Mouse (Mus musculus) heart, embryonic 11.5 days (tissue): ENCODE measurements around the gene Pkd1l1. TPM values are rescaled to one million over a fixed set of nuclear protein-coding genes. Genes with fewer than 3 reads are reported as not detected.

Source experiments
- ATAC-seq: fragments of 200-750 bp; cut with Nextera tagmentation; replicated peaks from 2 replicates; pipeline ENCODE4 v1.8.0; 2017; ENCODE audit warnings: moderate library complexity; ENCODE audit not compliant: insufficient number of reproducible peaks, low FRiP score, low TSS enrichment
- H3K27ac ChIP-seq: fragments of 300-500 bp; sonication (generic); 2 replicates; pipeline ENCODE4 v1.5.1; 2014; ENCODE audit warnings: mild to moderate bottlenecking, low read depth, low read length
- H3K27me3 ChIP-seq: fragments of 300-500 bp; sonication (generic); 2 replicates; pipeline ENCODE4 v1.6.1; 2014; ENCODE audit warnings: mild to moderate bottlenecking, low read length, mixed read lengths; ENCODE audit not compliant: control insufficient read depth, insufficient read depth
- H3K36me3 ChIP-seq: fragments of 300-500 bp; sonication (generic); 2 replicates; pipeline ENCODE4 v1.6.1; 2014; ENCODE audit warnings: mild to moderate bottlenecking, low read length, moderate library complexity, mixed read lengths; ENCODE audit not compliant: control insufficient read depth, insufficient read depth
- H3K4me1 ChIP-seq: fragments of 300-500 bp; sonication (generic); 2 replicates; pipeline ENCODE4 v1.6.1; 2014; ENCODE audit warnings: low read length; ENCODE audit not compliant: control insufficient read depth, insufficient read depth
- H3K4me2 ChIP-seq: fragments of 300-500 bp; sonication (generic); 2 replicates; pipeline ENCODE4 v1.6.1; 2014; ENCODE audit warnings: mild to moderate bottlenecking, moderate library complexity
- H3K4me3 ChIP-seq: fragments of 300-500 bp; sonication (generic); 2 replicates; pipeline ENCODE4 v1.5.1; 2014; ENCODE audit warnings: low read depth, low read length
- H3K9ac ChIP-seq: fragments of 300-500 bp; sonication (generic); 2 replicates; pipeline ENCODE4 v1.6.1; 2014; ENCODE audit warnings: mild to moderate bottlenecking, low read depth, low read length, moderate library complexity
- H3K9me3 ChIP-seq: fragments of 300-500 bp; sonication (generic); replicated peaks from 2 replicates; pipeline ENCODE4 v1.6.1; 2016; ENCODE audit warnings: low read length; ENCODE audit not compliant: control insufficient read depth
- WGBS: fragments of 180-500 bp; shearing (Covaris S2); extraction: QIAGEN DNeasy Blood & Tissue Kit; methylation state at CpG from one replicate; pipeline ENCODE4 v1.1.7; 2014; ENCODE audit not compliant: insufficient replicate concordance; 5-methylcytosine and 5-hydroxymethylcytosine counted together
- polyA plus RNA-seq: library from polyadenylated mRNA; unstranded; fragments of >200 nt; fragmentation: Nextera tagmentation; extraction: Ambion mirVana; gene quantifications from 2 replicates; pipeline ENCODE4 v1.2.1, GENCODE M21; 2014

Pkd1l1 gene
- polyA plus RNA-seq, 1 experiment from 2014 or later, result not detected

DNA sequence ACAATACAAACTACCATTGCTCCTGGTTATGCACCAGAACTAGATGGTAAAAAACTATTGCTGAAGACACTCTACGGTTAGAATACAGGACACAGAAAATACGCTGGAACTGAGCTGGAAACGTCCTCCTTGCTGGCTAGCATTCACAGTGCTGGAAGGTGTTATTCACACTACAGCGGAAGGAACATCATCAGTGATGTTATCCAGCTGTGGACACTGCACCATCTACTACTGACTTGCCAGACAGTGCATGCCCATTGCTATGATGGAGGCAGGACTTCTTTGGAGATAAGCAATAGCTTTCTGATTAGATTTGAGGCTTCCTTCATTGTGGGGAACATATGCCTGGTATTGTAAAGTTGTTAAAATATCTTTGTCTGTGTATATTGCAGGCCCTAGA lies 90.3 kb downstream of the Pkd1l1 start:
- H3K27ac ChIP-seq, result no peak overlapping the region
- 71% methylated on average over 4 of the region's 4 CpGs for WGBS
- no peaks in the 10 kb centered on the region for H3K4me1 ChIP-seq
- no peak overlapping the region for H3K9ac ChIP-seq
- no peak overlapping the region for H3K4me3 ChIP-seq
- H3K27me3 ChIP-seq, result no peaks in the 10 kb centered on the region
- no peaks in the 10 kb centered on the region for H3K36me3 ChIP-seq
- no peak for ATAC-seq
- H3K9me3 ChIP-seq, result no peaks in the 10 kb centered on the region
- no peak overlapping the region for H3K4me2 ChIP-seq

GRCm38 (mm10) chr11:8881521-8881920 lies 91.5 kb downstream of the Pkd1l1 start:
- H3K4me1 ChIP-seq, result no peaks in the 10 kb centered on the region
- no peak for ATAC-seq
- 59% methylated on average over 2 of the region's 2 CpGs for WGBS
- H3K4me3 ChIP-seq, result no peak overlapping the region
- no peak overlapping the region for H3K27ac ChIP-seq
- H3K36me3 ChIP-seq, result no peaks in the 10 kb centered on the region
- H3K9ac ChIP-seq, result no peak overlapping the region
- H3K9me3 ChIP-seq, result no peaks in the 10 kb centered on the region
- no peaks in the 10 kb centered on the region for H3K27me3 ChIP-seq
- H3K4me2 ChIP-seq, result no peak overlapping the region

GRCm38 (mm10) chr11:8870115-8870514 lies 103.0 kb downstream of the Pkd1l1 start:
- 87% methylated on average over 5 of the region's 5 CpGs for WGBS
- H3K27me3 ChIP-seq, result no peaks in the 10 kb centered on the region
- H3K9me3 ChIP-seq, result no peaks in the 10 kb centered on the region
- H3K4me1 ChIP-seq, result no peaks in the 10 kb centered on the region
- no peak overlapping the region for H3K4me2 ChIP-seq
- no peak overlapping the region for H3K27ac ChIP-seq
- no peak overlapping the region for H3K4me3 ChIP-seq
- no peaks in the 10 kb centered on the region for H3K36me3 ChIP-seq
- no peak overlapping the region for H3K9ac ChIP-seq
- ATAC-seq, result no peak

GRCm38 (mm10) chr11:8866021-8866420 lies 107.0 kb downstream of the Pkd1l1 start:
- ATAC-seq, result no peak
- no peaks in the 10 kb centered on the region for H3K4me1 ChIP-seq
- H3K27ac ChIP-seq, result no peak overlapping the region
- H3K4me3 ChIP-seq, result no peak overlapping the region
- H3K27me3 ChIP-seq, result no peaks in the 10 kb centered on the region
- no peaks in the 10 kb centered on the region for H3K9me3 ChIP-seq
- no peak overlapping the region for H3K4me2 ChIP-seq
- WGBS, result 81% methylated on average over 7 of the region's 7 CpGs
- no peaks in the 10 kb centered on the region for H3K36me3 ChIP-seq
- H3K9ac ChIP-seq, result no peak overlapping the region

- 75% methylated on average over 8 of the region's 8 CpGs for WGBS
- H3K27me3 ChIP-seq, result no peaks in the 10 kb centered on the region
- H3K27ac ChIP-seq, result no peak overlapping the region
- ATAC-seq, result no peak
- H3K4me1 ChIP-seq, result no peaks in the 10 kb centered on the region
- no peak overlapping the region for H3K4me2 ChIP-seq
- H3K4me3 ChIP-seq, result no peak overlapping the region
- H3K9me3 ChIP-seq, result no peaks in the 10 kb centered on the region
- no peaks in the 10 kb centered on the region for H3K36me3 ChIP-seq
- no peak overlapping the region for H3K9ac ChIP-seq
Observed at GRCm38 (mm10) chr11:8863955-8864675, 109.0 kb downstream of the Pkd1l1 start.

- H3K4me2 ChIP-seq, result no peak overlapping the region
- H3K4me1 ChIP-seq, result no peaks in the 10 kb centered on the region
- H3K36me3 ChIP-seq, result no peaks in the 10 kb centered on the region
- 72% methylated on average over 4 of the region's 4 CpGs for WGBS
- no peak overlapping the region for H3K27ac ChIP-seq
- no peaks in the 10 kb centered on the region for H3K27me3 ChIP-seq
- no peak for ATAC-seq
- no peaks in the 10 kb centered on the region for H3K9me3 ChIP-seq
- H3K4me3 ChIP-seq, result no peak overlapping the region
- H3K9ac ChIP-seq, result no peak overlapping the region
Observed at GRCm38 (mm10) chr11:8862426-8862825, 110.6 kb downstream of the Pkd1l1 start.

DNA sequence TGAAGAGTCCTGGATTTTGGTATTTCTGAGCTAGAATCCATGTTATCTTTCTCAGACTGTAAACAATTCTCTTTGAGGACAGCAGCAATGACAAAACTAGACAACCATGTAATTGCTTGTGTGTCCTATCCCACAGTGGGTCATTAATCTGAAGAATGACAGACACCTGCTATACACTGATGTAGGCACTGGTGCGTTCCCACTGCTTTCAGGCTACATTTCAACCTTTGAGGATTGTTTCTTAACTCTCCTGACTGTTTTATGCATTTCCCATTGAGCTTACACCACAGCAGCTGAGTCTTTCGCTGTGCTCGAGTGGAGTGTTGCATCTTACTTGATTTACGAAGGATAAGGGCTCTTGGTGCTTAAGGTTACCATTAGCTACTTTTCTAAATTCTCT lies 111.1 kb downstream of the Pkd1l1 start:
- H3K4me3 ChIP-seq, result no peak overlapping the region
- H3K4me2 ChIP-seq, result no peak overlapping the region
- no peak overlapping the region for H3K27ac ChIP-seq
- no peaks in the 10 kb centered on the region for H3K36me3 ChIP-seq
- no peaks in the 10 kb centered on the region for H3K9me3 ChIP-seq
- H3K27me3 ChIP-seq, result no peaks in the 10 kb centered on the region
- whole genome bisulfite sequencing, result 71% methylated on average over 4 of the region's 4 CpGs
- no peaks in the 10 kb centered on the region for H3K4me1 ChIP-seq
- H3K9ac ChIP-seq, result no peak overlapping the region
- no peak for ATAC-seq

- ATAC-seq, result no peak
- Histone ChIP-seq H3K4me2 (no peak overlapping the region), H3K4me1 (no peaks in the 10 kb centered on the region), H3K27me3 (no peaks in the 10 kb centered on the region), H3K36me3 (no peaks in the 10 kb centered on the region), H3K4me3 (no peak overlapping the region), H3K9me3 (no peaks in the 10 kb centered on the region), H3K27ac (no peak overlapping the region), H3K9ac (no peak overlapping the region)
- 26% methylated on average over 3 of the region's 3 CpGs for WGBS
Observed at GRCm38 (mm10) chr11:8860878-8861277, 112.2 kb downstream of the Pkd1l1 start.

DNA sequence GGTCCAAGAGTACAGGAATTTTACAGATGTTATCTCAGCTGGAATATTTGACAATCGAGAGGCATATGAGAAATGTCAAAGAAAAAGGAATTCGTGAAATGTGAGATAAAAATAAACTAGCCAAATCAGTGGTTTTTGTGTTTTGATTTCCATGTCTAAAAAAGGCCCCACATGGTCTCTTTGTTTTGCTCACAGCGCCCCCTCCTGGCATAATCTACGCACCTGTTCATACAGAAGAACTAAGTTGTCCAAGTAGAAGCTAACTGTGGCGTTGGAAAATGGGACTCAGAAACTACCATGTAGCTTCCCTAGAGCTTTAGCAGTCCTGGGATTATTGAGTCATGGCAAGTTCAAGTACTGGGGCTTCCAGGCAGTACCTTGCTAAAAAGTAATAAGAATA lies 113.2 kb downstream of the Pkd1l1 start:
- Histone ChIP-seq H3K36me3 (no peaks in the 10 kb centered on the region), H3K9ac (no peak overlapping the region)
- WGBS, result 24% methylated on average over 5 of the region's 5 CpGs

More for the DNA sequence above, 113.2 kb downstream of the Pkd1l1 start:
- Histone ChIP-seq H3K4me1 (no peaks in the 10 kb centered on the region), H3K27me3 (no peaks in the 10 kb centered on the region), H3K4me2 (no peak overlapping the region), H3K9me3 (no peaks in the 10 kb centered on the region), H3K4me3 (no peak overlapping the region), H3K27ac (no peak overlapping the region)
- no peak for ATAC-seq
